Mouse (Mus musculus): ENCODE data around the gene Slf2.

Gene Slf2

DNA sequence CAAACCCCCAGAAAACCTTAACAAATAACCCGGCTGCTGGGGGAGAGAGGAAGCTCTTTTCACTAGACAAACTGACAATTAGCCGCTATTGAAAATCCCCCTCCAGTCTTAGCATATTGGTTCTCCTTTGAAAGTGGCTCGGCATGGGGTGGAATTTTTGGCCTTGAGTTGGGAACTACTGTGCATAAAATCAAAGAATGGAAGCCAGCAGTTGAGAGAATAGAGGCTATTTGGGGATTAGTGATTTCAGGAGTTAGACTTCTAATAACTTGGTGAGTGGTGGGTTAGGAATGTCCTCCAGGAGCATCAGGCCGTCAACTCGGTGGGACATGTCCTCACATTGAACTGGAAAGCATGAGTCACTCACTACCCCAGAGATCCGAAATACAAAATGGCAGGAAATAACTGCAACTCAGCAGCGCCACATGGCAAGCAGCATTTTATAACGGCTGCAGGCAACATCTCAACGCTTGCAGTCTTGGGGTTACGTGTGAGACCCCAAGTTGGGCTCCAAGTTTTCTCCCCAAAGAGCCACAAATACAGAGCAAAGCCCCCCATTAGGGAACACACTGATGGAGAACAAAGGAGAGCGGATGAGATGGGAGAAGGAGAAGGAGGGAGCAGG, 22.0 kb upstream of the Slf2 start:
- DNase-seq, result no peak

DNA sequence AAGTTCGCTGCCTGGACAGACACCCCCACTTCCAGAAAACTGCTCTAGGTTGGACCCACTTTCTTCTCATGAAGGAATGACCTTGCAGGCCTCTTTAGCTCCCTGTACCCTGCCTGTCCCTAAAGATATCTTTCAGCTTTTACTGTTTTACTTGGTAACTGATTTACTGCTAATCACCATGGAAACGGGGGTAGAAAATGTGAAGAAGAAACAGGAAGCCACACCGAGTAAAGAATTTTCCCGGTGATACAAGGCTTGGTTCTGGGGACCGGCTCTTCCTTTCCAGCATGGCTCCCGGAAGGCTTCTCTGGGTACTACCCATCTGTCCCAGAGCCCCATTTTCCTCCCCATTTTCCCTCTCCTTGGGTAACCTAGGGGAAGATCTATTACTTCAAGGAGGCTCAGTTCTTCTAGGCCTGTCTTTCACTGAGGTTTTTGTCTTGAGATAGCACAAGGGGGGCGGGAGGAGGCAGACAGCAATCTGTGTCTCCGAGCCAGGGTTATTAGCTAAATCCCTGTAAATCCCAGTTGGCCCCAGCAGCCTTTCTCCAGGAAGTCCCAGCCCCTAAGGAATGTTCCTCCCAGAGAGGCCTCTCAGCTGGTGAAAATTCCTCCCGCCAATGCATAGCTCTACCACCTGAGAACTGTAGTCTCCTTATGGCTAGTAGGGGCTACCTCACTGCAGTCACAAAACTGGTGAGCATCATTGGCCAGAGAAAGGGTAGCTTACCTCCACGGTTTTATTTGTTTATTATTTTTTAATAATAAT, 16.3 kb upstream of the Slf2 start:
- DNase-seq, result no peak

DNA sequence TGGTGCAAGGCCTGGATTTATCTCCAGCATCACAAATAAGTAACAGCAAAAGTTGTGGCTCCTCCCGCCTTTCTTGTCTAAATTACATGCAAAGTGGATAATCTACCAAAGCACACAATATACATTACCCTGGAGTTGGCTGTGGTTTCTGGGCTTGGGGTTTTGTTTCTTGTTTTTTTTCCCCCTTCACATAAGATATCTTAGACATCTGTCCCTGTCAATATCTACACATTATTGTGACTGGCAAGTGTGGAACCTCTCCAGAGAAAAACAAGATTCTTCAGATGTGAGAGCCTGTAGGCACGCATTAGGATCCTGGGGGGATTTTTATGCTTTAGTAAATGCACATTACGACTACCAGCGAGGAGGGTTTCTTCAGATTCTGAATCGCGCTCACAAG, 12.8 kb upstream of the Slf2 start:
- DNase-seq, result no peak

DNA sequence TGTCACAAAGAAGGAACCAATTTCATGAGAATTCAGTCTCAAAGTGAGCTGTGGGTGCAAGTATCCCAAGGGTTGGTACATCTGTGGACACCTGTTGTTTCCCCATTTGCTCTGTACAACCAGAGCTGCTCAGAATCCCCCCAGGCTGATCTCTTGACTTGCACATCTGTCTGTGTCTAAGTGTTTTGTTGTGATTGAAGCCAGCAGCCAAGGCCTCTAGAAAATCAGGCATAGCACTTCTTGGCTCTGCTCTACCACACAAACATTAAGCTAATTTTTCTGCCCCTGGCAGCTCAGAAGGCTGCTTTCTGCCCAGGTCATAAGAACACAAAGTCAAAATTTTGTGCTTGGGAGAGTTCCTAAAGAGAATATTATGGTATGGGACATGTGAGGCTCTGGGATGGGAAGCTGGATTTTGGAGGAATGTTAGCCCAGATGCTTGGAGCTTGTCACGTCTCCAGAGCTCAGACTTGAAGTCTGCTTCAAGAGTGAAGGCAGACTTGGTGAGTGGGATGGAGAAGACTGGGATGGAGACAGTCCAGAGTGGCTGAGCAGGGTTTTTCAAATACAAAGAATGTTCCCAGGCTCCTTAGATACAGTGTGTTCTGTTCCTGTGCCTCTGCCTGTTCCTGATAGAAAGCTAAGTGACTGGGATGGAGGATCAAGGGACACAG, 9.3 kb upstream of the Slf2 start:
- DNase-seq, result no peak

DNA sequence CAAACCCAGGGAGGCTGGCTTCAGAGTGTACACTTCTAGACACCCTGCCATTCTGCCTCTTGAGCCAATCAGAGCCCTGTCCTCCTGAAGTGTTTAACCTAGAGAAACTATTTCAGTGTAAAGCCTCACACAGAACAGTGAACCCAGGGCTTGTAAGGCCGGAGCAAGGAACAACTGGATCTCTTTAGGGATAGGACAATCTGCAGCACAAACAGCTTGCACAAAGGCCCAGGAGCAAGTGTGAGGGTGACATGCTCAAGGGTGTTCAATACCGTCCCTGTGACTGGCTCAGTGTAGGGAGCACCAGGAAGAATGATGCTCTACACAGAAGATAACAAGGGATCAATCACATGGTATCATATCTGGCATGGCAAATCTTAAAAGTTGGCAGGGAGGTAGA, 8.4 kb upstream of the Slf2 start:
- no peak for DNase-seq

GRCm38 (mm10) chr19:44924699-44925098, 6.3 kb upstream of the Slf2 start:
- no peak for DNase-seq

DNA sequence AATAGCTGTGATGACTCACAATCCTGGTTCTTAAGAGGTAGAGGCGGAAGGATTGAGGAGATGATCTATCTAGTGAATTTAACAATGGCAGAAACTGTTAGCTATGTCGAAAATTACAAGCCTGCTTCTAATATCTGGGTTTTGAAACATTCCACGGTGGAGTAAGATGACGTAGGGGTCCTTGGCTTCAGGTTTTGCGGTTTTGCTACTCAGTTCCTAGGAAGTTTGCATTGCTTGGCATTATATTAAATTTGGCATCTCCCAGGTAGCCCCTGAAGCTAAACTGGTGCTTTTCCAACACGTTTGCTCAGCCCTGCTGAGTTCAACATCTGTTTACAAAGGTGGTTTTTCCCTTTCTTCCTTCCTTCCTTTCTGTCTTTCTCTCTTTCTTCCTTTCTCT, 4.2 kb upstream of the Slf2 start:
- no peak for DNase-seq

- DNase-seq, result no peak
Measured at GRCm38 (mm10) chr19:44927250-44927649, 3.7 kb upstream of the Slf2 start.

- DNase-seq, result no peak
Measured at GRCm38 (mm10) chr19:44928185-44928584, 2.8 kb upstream of the Slf2 start.

- no peak for DNase-seq
Measured at GRCm38 (mm10) chr19:44929251-44929650, 1.7 kb upstream of the Slf2 start.

- no peak for DNase-seq
Measured at GRCm38 (mm10) chr19:44929663-44930062, 1.3 kb upstream of the Slf2 start.

DNA sequence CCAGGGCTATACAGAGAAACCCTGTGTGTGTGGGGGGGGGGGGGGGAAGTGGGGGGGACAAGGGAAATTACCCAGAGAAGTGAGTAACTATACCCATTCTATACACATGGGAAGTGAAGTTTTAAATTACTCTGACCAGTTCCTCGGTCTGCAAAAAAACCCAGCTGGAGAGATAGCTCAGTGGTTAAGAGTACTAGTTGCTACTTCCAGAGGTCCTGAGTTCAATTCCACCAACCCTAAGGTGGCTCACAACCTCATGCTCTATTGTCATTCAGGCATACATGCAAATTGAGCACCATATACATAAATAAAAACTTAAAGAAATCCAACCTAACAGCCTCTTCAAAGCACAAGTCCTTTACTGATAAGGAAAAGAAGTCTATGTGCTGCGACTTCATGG, 829 bp upstream of the Slf2 start:
- DNase-seq, result no peak

DNA sequence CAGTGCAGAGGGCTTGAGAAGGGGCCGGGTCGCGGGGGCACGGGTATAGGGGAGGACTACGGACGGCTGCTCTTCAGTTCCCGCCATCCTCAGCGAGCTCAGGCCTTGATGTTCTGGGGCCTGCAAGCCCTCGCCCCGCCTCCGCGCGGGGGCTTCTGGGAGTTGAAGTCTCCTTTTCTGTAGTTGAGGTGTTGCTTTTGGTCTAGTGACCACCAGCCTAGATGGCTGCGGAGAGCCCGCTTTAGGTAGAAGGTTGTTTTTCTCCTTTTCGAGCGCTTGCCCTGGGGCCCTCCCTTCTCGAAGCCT, 456 bp downstream of the Slf2 start:
- DNase-seq, result peak; percentile 88 to 89

DNA sequence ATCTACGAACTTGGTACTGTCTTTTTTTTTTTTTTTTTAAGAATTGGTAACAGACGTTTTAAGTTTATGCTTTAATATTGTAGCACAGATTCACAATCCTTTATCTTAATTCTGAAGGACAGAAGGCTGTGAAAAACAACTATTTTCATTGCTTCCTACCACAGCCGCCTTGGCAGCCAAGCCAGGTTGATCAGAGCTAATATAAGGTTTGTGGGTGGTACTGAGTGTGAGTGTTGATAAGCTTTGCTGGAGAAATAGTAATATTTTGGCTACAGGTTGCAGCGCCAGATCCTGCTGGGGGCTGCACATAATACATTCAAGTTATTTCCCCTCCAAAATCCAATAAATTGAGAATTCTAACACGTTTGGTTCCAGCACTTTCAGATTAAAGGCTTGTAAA, 1.1 kb downstream of the Slf2 start:
- DNase-seq, result no peak

GRCm38 (mm10) chr19:44933136-44933535, 2.2 kb downstream of the Slf2 start:
- DNase-seq, result no peak

- DNase-seq, result no peak
Measured at GRCm38 (mm10) chr19:44959633-44960032, 28.7 kb downstream of the Slf2 start.

DNA sequence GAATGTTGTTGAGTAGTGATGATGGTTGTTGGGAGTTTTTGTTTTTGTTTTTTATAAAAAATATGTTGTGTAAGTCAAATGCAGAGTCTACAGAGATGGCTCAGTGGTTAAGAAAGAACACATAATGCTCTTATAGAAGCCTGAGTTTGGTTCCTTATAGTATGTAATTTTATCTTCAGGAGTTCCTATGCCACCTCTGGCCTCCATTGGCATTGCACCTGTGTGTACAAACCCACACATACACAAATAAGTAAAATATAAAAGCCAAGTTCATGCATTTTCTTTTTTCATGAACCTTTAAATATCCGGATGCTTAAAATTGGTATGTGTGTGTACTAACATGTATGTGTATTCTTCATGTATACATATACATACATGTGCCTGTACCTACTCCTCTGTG, 35.0 kb downstream of the Slf2 start:
- no peak for DNase-seq

DNA sequence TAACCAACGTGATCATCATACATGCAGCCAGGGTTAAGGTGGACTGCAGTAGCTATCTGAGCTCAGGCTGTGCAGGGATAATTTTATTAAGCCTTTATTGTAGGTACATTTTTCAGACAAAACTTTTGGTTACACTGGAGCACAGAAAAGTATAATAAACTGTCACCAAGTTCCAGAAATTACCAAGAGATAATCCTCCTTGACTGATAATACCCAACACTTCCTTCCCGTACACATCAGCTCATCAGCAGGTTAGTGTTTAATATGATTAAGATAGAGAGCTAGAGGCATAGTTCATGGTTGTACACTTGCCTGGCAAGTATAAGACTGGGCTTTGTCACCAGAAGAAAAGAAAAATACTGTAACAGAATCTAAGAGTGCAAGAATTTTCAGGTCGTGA, 37.4 kb downstream of the Slf2 start:
- no peak for DNase-seq

DNA sequence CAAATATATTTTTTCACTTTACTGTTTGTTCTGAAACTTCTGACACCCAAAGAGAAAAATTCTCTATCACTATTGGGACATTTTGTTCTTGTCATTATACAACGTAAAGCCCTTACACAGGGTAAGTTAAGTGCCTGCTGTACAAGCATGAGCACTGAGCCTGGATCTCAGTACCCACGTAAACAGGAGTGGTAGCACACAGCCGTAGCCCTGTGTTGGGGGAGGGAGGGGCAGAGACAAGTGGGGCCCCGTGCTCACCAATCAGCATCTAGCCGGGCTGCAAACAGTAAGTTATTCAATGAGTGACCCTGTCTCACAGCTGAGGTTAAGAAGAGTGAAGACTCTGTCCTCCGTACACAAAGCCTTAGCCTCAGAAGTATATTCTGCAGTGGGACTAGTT, 45.7 kb downstream of the Slf2 start:
- DNase-seq, result no peak

GRCm38 (mm10) chr19:44977148-44977547, 46.2 kb downstream of the Slf2 start:
- DNase-seq, result no peak

DNA sequence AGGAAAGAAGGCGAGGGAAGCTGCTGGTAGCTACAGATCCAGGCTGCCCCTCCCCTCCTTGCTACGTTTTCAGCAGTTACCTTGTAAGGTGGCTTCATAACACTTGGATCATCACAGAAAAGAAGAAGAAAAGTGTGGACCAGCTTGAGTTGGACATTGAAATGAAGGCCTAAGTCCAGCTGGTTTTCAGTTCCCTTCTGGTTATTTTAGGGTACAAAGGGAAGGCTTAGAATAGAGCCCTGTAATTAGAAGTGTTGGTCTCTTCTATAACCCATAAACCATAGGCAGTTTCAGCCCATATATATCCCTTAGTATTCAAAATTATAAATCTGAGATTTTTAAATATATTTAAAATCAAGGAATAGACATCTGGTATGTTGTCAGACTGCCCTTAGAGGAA, 49.8 kb downstream of the Slf2 start:
- DNase-seq, result no peak

DNA sequence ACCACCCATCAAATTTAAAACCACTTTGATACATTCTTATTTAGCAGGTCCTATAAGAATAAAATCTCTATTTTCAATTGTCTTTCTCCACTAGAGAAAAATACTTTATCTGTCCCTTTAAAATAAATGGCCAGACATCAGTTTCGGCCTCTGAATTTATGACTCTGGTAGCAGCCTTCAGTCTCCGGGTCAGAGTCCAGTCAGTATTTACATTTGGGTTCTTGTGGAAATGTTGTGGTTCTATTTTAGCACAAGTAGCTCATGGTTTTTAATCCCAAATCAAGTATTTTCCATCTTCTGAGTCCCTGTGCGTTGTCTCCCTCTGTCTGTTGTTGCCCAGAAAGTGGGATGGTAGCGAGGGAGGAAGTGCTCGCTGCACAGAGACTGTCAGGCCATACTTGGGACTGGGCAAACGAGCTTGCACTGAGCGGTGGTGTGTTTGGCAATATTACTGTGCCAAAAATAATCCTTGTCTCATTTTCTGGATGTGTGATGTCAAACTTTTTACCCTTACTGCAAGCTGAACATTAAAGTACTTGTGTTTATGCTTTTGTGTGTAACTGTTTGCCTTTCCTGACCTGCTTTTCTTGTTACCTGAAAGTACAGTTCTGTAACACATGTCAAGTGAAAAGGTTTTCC, 51.6 kb downstream of the Slf2 start:
- no peak for DNase-seq

GRCm38 (mm10) chr19:44983366-44983765, 52.4 kb downstream of the Slf2 start:
- no peak for DNase-seq

DNA sequence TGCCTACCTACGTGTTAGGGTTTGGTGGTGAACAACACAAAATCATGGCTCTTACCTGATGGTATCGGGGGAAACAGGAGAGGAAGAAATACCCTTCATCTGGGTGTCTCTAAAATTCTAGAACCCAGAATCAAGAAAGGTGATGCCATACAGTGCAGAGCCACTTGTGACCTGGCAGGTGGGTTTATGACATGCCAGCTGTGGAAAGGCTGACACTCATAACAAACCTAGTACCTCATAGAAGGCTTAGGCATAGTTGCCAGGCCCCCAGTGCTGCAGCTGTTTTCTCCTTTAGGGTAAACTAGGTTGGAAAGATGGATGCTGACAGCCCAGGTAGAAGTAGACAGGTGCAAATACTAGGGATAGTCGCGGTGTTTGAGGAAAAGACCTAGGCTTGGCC, 53.5 kb downstream of the Slf2 start:
- DNase-seq, result no peak
